Mouse (Mus musculus): ENCODE measurements around the gene Hist1h4f. TPM values are rescaled to one million over a fixed set of nuclear protein-coding genes. Genes with fewer than 3 reads are reported as not detected.

Hist1h4f gene
- polyA plus RNA-seq, 1 experiment from 2014 or later = 0.94 TPM

DNA sequence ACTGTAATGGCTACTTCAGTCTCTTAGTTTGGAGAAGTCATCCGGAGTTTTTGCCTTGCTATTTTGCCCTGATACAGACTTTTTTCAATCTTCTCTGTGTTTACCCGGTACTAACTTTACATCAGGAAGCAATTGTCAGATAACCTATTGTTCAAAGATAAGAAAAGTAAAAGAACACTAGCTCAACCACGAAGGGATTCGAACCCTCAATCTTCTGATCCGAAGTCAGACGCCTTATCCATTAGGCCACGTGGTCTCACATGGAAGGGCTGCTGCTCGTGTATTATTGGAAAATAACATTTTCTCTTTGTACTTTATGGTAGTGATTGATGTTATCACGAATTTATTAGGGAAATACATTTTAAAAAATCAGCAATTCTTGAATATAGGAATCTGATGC lies 47.7 kb downstream of the Hist1h4f start:
- Histone ChIP-seq H3K27ac (ENCODE audit: low read depth, low read length) (no peak overlapping the region), H3K4me3 (ENCODE audit: low read depth, low read length) (no peak overlapping the region)

GRCm38 (mm10) chr13:23502916-23503315 lies 48.5 kb downstream of the Hist1h4f start:
- no peaks in the 10 kb centered on the region for H3K27me3 ChIP-seq (ENCODE audit: control insufficient read depth, insufficient read depth, low read length)
- H3K4me1 ChIP-seq (ENCODE audit: control insufficient read depth, insufficient read depth, low read length) = peaks cover 5% of the 10 kb centered on the region; the same call in 1 of the 2 replicates
- H3K9me3 ChIP-seq (ENCODE audit: control insufficient read depth, low read length) = no peaks in the 10 kb centered on the region
- H3K4me2 ChIP-seq (ENCODE audit: low read depth) = no peak overlapping the region
- no peak overlapping the region for H3K9ac ChIP-seq (ENCODE audit: low read length)
- no peak overlapping the region for H3K4me3 ChIP-seq (ENCODE audit: low read depth, low read length)
- DNase-seq (ENCODE audit: low spot score) = no peak
- no peaks in the 10 kb centered on the region for H3K36me3 ChIP-seq (ENCODE audit: control insufficient read depth, insufficient read depth, low read length)
- no peak for ATAC-seq (ENCODE audit: insufficient read depth, low FRiP score, low TSS enrichment)
- WGBS = 39% methylated on average over 4 of the region's 4 CpGs
- H3K27ac ChIP-seq (ENCODE audit: low read depth, low read length) = no peak overlapping the region

More for the DNA sequence above, 47.7 kb downstream of the Hist1h4f start:
- Histone ChIP-seq H3K4me1 (ENCODE audit: control insufficient read depth, insufficient read depth, low read length) (peaks cover 5% of the 10 kb centered on the region; the same call in 1 of the 2 replicates), H3K27me3 (ENCODE audit: control insufficient read depth, insufficient read depth, low read length) (no peaks in the 10 kb centered on the region), H3K4me2 (ENCODE audit: low read depth) (peak overlapping the region; percentile 20), H3K36me3 (ENCODE audit: control insufficient read depth, insufficient read depth, low read length) (no peaks in the 10 kb centered on the region), H3K9ac (ENCODE audit: low read length) (no peak overlapping the region), H3K9me3 (ENCODE audit: control insufficient read depth, low read length) (no peaks in the 10 kb centered on the region)
- WGBS = under 1% methylated on average over 9 of the region's 9 CpGs
- no peak for ATAC-seq (ENCODE audit: insufficient read depth, low FRiP score, low TSS enrichment)
- DNase-seq (ENCODE audit: low spot score) = peak; percentile 35

DNA sequence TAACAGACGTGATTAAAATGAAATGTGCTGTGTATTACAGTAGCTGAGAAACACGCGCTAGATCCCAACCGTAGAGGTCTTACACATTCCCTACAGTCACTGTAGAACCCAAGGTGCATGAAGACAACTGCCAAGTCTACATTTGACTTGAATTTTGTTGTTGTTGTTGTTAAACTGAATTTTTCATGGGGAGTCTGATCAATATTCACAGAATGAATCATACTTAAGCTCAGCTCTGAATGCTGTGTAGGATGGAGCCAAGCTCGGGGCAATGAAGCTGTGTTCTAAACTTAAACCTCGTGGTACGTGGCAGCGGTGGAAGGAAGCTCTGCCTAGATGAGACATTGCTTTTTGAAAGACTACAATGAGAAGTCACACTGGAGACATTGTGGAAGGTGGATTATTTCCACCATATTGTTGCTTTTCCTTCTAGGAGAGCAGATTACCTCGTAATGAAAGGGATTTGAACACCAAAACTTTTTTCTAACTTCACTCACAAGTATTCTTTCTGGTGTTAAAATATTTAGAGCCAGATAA lies 49.3 kb downstream of the Hist1h4f start:
- H3K4me1 ChIP-seq (ENCODE audit: control insufficient read depth, insufficient read depth, low read length) = peaks cover 5% of the 10 kb centered on the region; the same call in 1 of the 2 replicates
- no peak for DNase-seq (ENCODE audit: low spot score)
- H3K27me3 ChIP-seq (ENCODE audit: control insufficient read depth, insufficient read depth, low read length) = no peaks in the 10 kb centered on the region
- H3K4me3 ChIP-seq (ENCODE audit: low read depth, low read length) = no peak overlapping the region
- no peak overlapping the region for H3K9ac ChIP-seq (ENCODE audit: low read length)
- no peak for ATAC-seq (ENCODE audit: insufficient read depth, low FRiP score, low TSS enrichment)
- 34% methylated on average over 9 of the region's 9 CpGs for WGBS
- H3K36me3 ChIP-seq (ENCODE audit: control insufficient read depth, insufficient read depth, low read length) = no peaks in the 10 kb centered on the region
- no peaks in the 10 kb centered on the region for H3K9me3 ChIP-seq (ENCODE audit: control insufficient read depth, low read length)
- H3K27ac ChIP-seq (ENCODE audit: low read depth, low read length) = no peak overlapping the region
- H3K4me2 ChIP-seq (ENCODE audit: low read depth) = peak overlapping the region; percentile 32

DNA sequence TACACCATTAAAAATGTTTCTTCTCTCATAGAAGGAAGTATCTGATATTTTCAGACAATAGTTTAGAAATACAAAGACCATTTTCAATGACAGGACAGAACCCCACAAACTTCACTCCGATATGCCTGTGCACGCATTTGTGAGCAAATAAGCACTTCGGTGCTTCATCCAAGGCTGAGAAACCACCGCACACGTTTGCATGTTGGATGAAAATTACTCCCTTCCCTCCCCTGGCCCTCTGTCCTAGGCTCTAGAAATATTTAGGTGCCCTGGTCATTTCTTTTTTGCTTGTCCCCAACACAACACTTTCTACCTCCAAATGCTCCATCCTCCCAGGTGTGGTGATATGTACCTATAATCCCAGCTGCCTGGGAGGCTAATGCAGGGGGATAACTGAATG lies 49.9 kb downstream of the Hist1h4f start:
- H3K4me2 ChIP-seq (ENCODE audit: low read depth) = peak overlapping the region; percentile 32
- DNase-seq (ENCODE audit: low spot score) (no peak), ATAC-seq (ENCODE audit: insufficient read depth, low FRiP score, low TSS enrichment) (no peak)
- peaks cover 5% of the 10 kb centered on the region; the same call in 1 of the 2 replicates for H3K4me1 ChIP-seq (ENCODE audit: control insufficient read depth, insufficient read depth, low read length)
- no peaks in the 10 kb centered on the region for H3K9me3 ChIP-seq (ENCODE audit: control insufficient read depth, low read length)
- H3K27ac ChIP-seq (ENCODE audit: low read depth, low read length) = no peak overlapping the region
- 31% methylated on average over 5 of the region's 5 CpGs for WGBS
- H3K9ac ChIP-seq (ENCODE audit: low read length) = no peak overlapping the region
- H3K4me3 ChIP-seq (ENCODE audit: low read depth, low read length) = no peak overlapping the region
- H3K36me3 ChIP-seq (ENCODE audit: control insufficient read depth, insufficient read depth, low read length) = no peaks in the 10 kb centered on the region
- no peaks in the 10 kb centered on the region for H3K27me3 ChIP-seq (ENCODE audit: control insufficient read depth, insufficient read depth, low read length)

Small RNA genes within 50 kb of the gene (microRNA-seq; reads per million reads assigned to microRNA genes)
- gene Gm44297 = not detected
- not detected for gene Gm44359
- not detected for gene Gm44394
- not detected for gene n-TStga1

Other genes with a start within 250 kb of the Hist1h4f start
- 62.0 and 62.7 TPM in 2 replicates for gene Zfp322a, start 182.4 kb downstream of the Hist1h4f start, polyA plus RNA-seq (2014; fragmentation: Nextera tagmentation; extraction: Ambion mirVana)
- 13.3 and 13.7 TPM in 2 replicates for gene Abt1, start 127.8 kb downstream of the Hist1h4f start, polyA plus RNA-seq (2014; fragmentation: Nextera tagmentation; extraction: Ambion mirVana)
- 0.16 TPM in 1 of 2 replicates, not detected in the other for gene Btn1a1, start 85.7 kb downstream of the Hist1h4f start, polyA plus RNA-seq (2014; fragmentation: Nextera tagmentation; extraction: Ambion mirVana)
- 0.65 and 0.81 TPM in 2 replicates for gene Btn2a2, start 62.8 kb downstream of the Hist1h4f start, polyA plus RNA-seq (2014; fragmentation: Nextera tagmentation; extraction: Ambion mirVana)
- gene Hist1h4h, start 20.6 kb downstream of the Hist1h4f start, polyA plus RNA-seq (2014; fragmentation: Nextera tagmentation; extraction: Ambion mirVana) = 3.4 and 6.8 TPM in 2 replicates
- gene Hist1h2af, start 17.7 kb downstream of the Hist1h4f start, polyA plus RNA-seq (2014; fragmentation: Nextera tagmentation; extraction: Ambion mirVana) = 1.6 and 2.1 TPM in 2 replicates
- gene Hist1h3g, start 16.2 kb downstream of the Hist1h4f start, polyA plus RNA-seq (2014; fragmentation: Nextera tagmentation; extraction: Ambion mirVana) = 3.3 and 4.3 TPM in 2 replicates
- 0.82 and 1.3 TPM in 2 replicates for gene Hist1h2bh, start 8.3 kb downstream of the Hist1h4f start, polyA plus RNA-seq (2014; fragmentation: Nextera tagmentation; extraction: Ambion mirVana)
- gene Hist1h3f, start 7.6 kb downstream of the Hist1h4f start, polyA plus RNA-seq (2014; fragmentation: Nextera tagmentation; extraction: Ambion mirVana) = 0.51 and 1.4 TPM in 2 replicates
- gene Hist1h1d, start 1.6 kb upstream of the Hist1h4f start, polyA plus RNA-seq (2014; fragmentation: Nextera tagmentation; extraction: Ambion mirVana) = 0.58 TPM in 2 replicates
- gene Hist1h3e, start 10.7 kb upstream of the Hist1h4f start, polyA plus RNA-seq (2014; fragmentation: Nextera tagmentation; extraction: Ambion mirVana) = 6.4 and 6.9 TPM in 2 replicates
- gene Hist1h2ae, start 19.6 kb upstream of the Hist1h4f start, polyA plus RNA-seq (2014; fragmentation: Nextera tagmentation; extraction: Ambion mirVana) = 61.5 and 64.3 TPM in 2 replicates
- 6.9 and 10.2 TPM in 2 replicates for gene Hist1h2bg, start 19.7 kb upstream of the Hist1h4f start, polyA plus RNA-seq (2014; fragmentation: Nextera tagmentation; extraction: Ambion mirVana)
- 3.4 and 4.1 TPM in 2 replicates for gene Hist1h2bf, start 22.5 kb upstream of the Hist1h4f start, polyA plus RNA-seq (2014; fragmentation: Nextera tagmentation; extraction: Ambion mirVana)
- gene Hist1h2ad, start 22.7 kb upstream of the Hist1h4f start, polyA plus RNA-seq (2014; fragmentation: Nextera tagmentation; extraction: Ambion mirVana) = 0.90 and 4.0 TPM in 2 replicates
- 8.1 and 10.4 TPM in 2 replicates for gene Hist1h3d, start 24.1 kb upstream of the Hist1h4f start, polyA plus RNA-seq (2014; fragmentation: Nextera tagmentation; extraction: Ambion mirVana)
- gene Hist1h4d, start 29.9 kb upstream of the Hist1h4f start, polyA plus RNA-seq (2014; fragmentation: Nextera tagmentation; extraction: Ambion mirVana) = 89.4 and 91.9 TPM in 2 replicates
- 1.7 and 1.8 TPM in 2 replicates for gene Hist1h2be, start 69.5 kb upstream of the Hist1h4f start, polyA plus RNA-seq (2014; fragmentation: Nextera tagmentation; extraction: Ambion mirVana)
- gene Hist1h1e, start 70.9 kb upstream of the Hist1h4f start, polyA plus RNA-seq (2014; fragmentation: Nextera tagmentation; extraction: Ambion mirVana) = 16.3 and 18.2 TPM in 2 replicates
- gene Hist1h2ac, start 132.3 kb upstream of the Hist1h4f start, polyA plus RNA-seq (2014; fragmentation: Nextera tagmentation; extraction: Ambion mirVana) = 0.92 and 0.97 TPM in 2 replicates
- gene Hist1h2bc, start 132.6 kb upstream of the Hist1h4f start, polyA plus RNA-seq (2014; fragmentation: Nextera tagmentation; extraction: Ambion mirVana) = 21.3 and 22.2 TPM in 2 replicates
- gene Hist1h1t, start 144.2 kb upstream of the Hist1h4f start, polyA plus RNA-seq (2014; fragmentation: Nextera tagmentation; extraction: Ambion mirVana) = not detected in 2 replicates
- gene Hist1h4c, start 146.8 kb upstream of the Hist1h4f start, polyA plus RNA-seq (2014; fragmentation: Nextera tagmentation; extraction: Ambion mirVana) = 4.1 and 5.2 TPM in 2 replicates
- gene Hfe, start 159.2 kb upstream of the Hist1h4f start, polyA plus RNA-seq (2014; fragmentation: Nextera tagmentation; extraction: Ambion mirVana) = 3.2 and 3.3 TPM in 2 replicates
- 12.2 and 15.3 TPM in 2 replicates for gene Hist1h1c, start 187.2 kb upstream of the Hist1h4f start, polyA plus RNA-seq (2014; fragmentation: Nextera tagmentation; extraction: Ambion mirVana)
- gene Hist1h3c, start 194.0 kb upstream of the Hist1h4f start, polyA plus RNA-seq (2014; fragmentation: Nextera tagmentation; extraction: Ambion mirVana) = 8.3 and 10.6 TPM in 2 replicates
- 2.4 and 2.9 TPM in 2 replicates for gene Hist1h2bb, start 195.1 kb upstream of the Hist1h4f start, polyA plus RNA-seq (2014; fragmentation: Nextera tagmentation; extraction: Ambion mirVana)
- gene Hist1h2ab, start 199.5 kb upstream of the Hist1h4f start, polyA plus RNA-seq (2014; fragmentation: Nextera tagmentation; extraction: Ambion mirVana) = 33.1 and 47.3 TPM in 2 replicates
- gene Hist1h3b, start 200.6 kb upstream of the Hist1h4f start, polyA plus RNA-seq (2014; fragmentation: Nextera tagmentation; extraction: Ambion mirVana) = 6.2 and 8.4 TPM in 2 replicates
- gene Hist1h4b, start 205.4 kb upstream of the Hist1h4f start, polyA plus RNA-seq (2014; fragmentation: Nextera tagmentation; extraction: Ambion mirVana) = 4.3 and 9.0 TPM in 2 replicates
- gene Hist1h4a, start 209.6 kb upstream of the Hist1h4f start, polyA plus RNA-seq (2014; fragmentation: Nextera tagmentation; extraction: Ambion mirVana) = not detected in 2 replicates
- gene Hist1h3a, start 210.7 kb upstream of the Hist1h4f start, polyA plus RNA-seq (2014; fragmentation: Nextera tagmentation; extraction: Ambion mirVana) = 2.3 and 4.3 TPM in 2 replicates
- 1.1 and 3.6 TPM in 2 replicates for gene Hist1h1a, start 212.0 kb upstream of the Hist1h4f start, polyA plus RNA-seq (2014; fragmentation: Nextera tagmentation; extraction: Ambion mirVana)
- not detected in 2 replicates for gene Trim38, start 218.3 kb upstream of the Hist1h4f start, polyA plus RNA-seq (2014; fragmentation: Nextera tagmentation; extraction: Ambion mirVana)